ENCODE assay signal across 26 mouse cellular contexts in the genomic region with DNA sequence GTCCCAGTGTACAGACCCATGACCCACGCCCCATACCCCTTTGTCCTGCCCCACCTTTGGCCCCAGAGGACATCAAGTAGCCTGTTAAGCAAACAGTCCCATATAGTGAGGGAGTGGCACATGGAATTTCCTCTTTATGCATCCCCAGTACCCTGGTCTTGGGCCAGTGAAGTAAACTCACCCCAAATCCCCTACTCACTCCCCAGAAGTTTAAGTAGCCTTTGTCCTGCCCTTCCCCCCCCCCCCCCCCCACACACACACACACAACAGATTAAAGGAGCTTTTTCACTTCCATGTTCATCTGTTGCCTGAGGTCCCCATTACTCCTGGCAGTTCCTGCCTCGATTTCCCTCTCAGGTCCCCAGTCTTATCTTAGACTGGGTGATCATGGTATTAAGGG. TPM values are rescaled to one million over a fixed set of nuclear protein-coding genes. Genes with fewer than 3 reads are reported as not detected.
DNase-seq lines count a peak whose midpoint lies in the region; ATAC-seq and TF ChIP-seq lines count a peak whose summit lies in the region.
"Had no signal": no experiment of that assay in that cellular context is flagged by ENCODE, and none has a peak within 500 bp of the region (broad histone marks: within the 10 kb centered on the region; RNA-seq: fewer than 3 reads in every experiment).

No protein-coding gene starts in this region.

- H3K4me1 ChIP-seq in heart, embryonic 10.5 days: no peaks in the 10 kb centered on the region
- no peaks in the 10 kb centered on the region for H3K4me1 ChIP-seq in liver, postnatal 0 days (ENCODE audit: insufficient read depth)
- H3K4me1 ChIP-seq in liver, embryonic 11.5 days (replicated peaks; ENCODE audit: control insufficient read depth, insufficient read depth, low read length): no peaks in the 10 kb centered on the region
- H3K4me1 ChIP-seq in CH12.LX (ENCODE audit: control insufficient read depth in 1 of 2, insufficient read depth in 2 of 2): peaks cover 9 to 11% of the 10 kb centered on the region in 2 experiments

- H3K27me3 ChIP-seq in heart, embryonic 10.5 days (ENCODE audit: insufficient read depth, poor library complexity, severe bottlenecking): no peaks in the 10 kb centered on the region
- H3K27me3 ChIP-seq in liver, postnatal 0 days (ENCODE audit: insufficient read depth, low read length): no peaks in the 10 kb centered on the region
- H3K27me3 ChIP-seq in liver, embryonic 11.5 days (replicated peaks; ENCODE audit: control insufficient read depth, insufficient read depth, low read length): no peaks in the 10 kb centered on the region
- peaks cover 12% of the 10 kb centered on the region for H3K27me3 ChIP-seq in CH12.LX (replicated peaks)

- no peak for TF ChIP-seq POLR2A in CH12.LX (IDR thresholded peaks at IDR 0.05; ENCODE audit: low read depth, low read length)

- no peak overlapping the region for H3K4me3 ChIP-seq in heart, embryonic 10.5 days
- H3K4me3 ChIP-seq in liver, postnatal 0 days (ENCODE audit: low read depth, low read length): no peak overlapping the region
- no peak overlapping the region for H3K4me3 ChIP-seq in liver, embryonic 11.5 days (ENCODE audit: low read depth, low read length)
- H3K4me3 ChIP-seq in CH12.LX (replicated peaks in 1 of 3; ENCODE audit: low read depth in 2 of 3, low read length in 2 of 3, poor library complexity in 1 of 3): no peak overlapping the region

- no peak for TF ChIP-seq CTCF in liver, postnatal 0 days (IDR thresholded peaks at IDR 0.05; ENCODE audit: low read depth)
- no peak for TF ChIP-seq CTCF in CH12.LX (conservative IDR thresholded peaks at IDR 0.05 in 1 of 2, IDR thresholded peaks at IDR 0.05 in 1 of 2; ENCODE audit: low read depth in 2 of 2, low read length in 2 of 2)

- TF ChIP-seq EP300 in liver, postnatal 0 days (IDR thresholded peaks at IDR 0.05; ENCODE audit: low read depth): no peak
- no peak for TF ChIP-seq EP300 in CH12.LX (IDR thresholded peaks at IDR 0.05; ENCODE audit: low read length)

- H3K9me3 ChIP-seq in heart, embryonic 10.5 days: no peaks in the 10 kb centered on the region
- H3K9me3 ChIP-seq in liver, postnatal 0 days (ENCODE audit: low read length): no peaks in the 10 kb centered on the region
- no peaks in the 10 kb centered on the region for H3K9me3 ChIP-seq in liver, embryonic 11.5 days (ENCODE audit: control insufficient read depth, low read length)
- H3K9me3 ChIP-seq in CH12.LX (replicated peaks; ENCODE audit: low read length): peaks cover 6% of the 10 kb centered on the region

- in situ Hi-C loops in CH12.LX (cut with MboI; ENCODE audit: low pct_ligation_motif_present, low pct_unique_long_range_greater_than_20kb, low sequenced_read_pairs): loop anchor here (25.0 kb wide), 1 partner anchor 389 kb away; no protein-coding TSS in a partner anchor

- dilution Hi-C loops in CH12.LX (cut with MboI; ENCODE audit: extremely low pct_ligation_motif_present, extremely low pct_unique_long_range_greater_than_20kb, low sequenced_read_pairs): no loop called here

- ATAC-seq in liver, postnatal 0 days: no peak
- ATAC-seq in liver, embryonic 11.5 days (replicated peaks; ENCODE audit: low FRiP score): no peak
- ATAC-seq: activated CD4-positive, CD25-positive, alpha-beta regulatory T cell, adult 4 months; CD4-positive, CD25-positive, alpha-beta regulatory T cell, adult 4 months; Patski had no signal

- no peaks in the 10 kb centered on the region for H3K36me3 ChIP-seq in heart, embryonic 10.5 days
- H3K36me3 ChIP-seq in liver, postnatal 0 days (replicated peaks; ENCODE audit: insufficient read depth, low read length): no peaks in the 10 kb centered on the region
- no peaks in the 10 kb centered on the region for H3K36me3 ChIP-seq in liver, embryonic 11.5 days (ENCODE audit: control insufficient read depth, insufficient read depth, low read length)
- H3K36me3 ChIP-seq in CH12.LX (replicated peaks in 1 of 2; ENCODE audit: control insufficient read depth in 1 of 2, insufficient read depth in 1 of 2, low read length in 1 of 2): no peaks in the 10 kb centered on the region
- H3K36me3 ChIP-seq: G1E had no signal

- no peak overlapping the region for H3K27ac ChIP-seq in heart, embryonic 10.5 days
- no peak overlapping the region for H3K27ac ChIP-seq in liver, postnatal 0 days (ENCODE audit: low read depth)
- H3K27ac ChIP-seq in liver, embryonic 11.5 days (ENCODE audit: low read depth, low read length): no peak overlapping the region
- no peak overlapping the region for H3K27ac ChIP-seq in CH12.LX (ENCODE audit: insufficient read depth, low read depth)

- no peaks in the 10 kb centered on the region for H3K79me2 ChIP-seq in CH12.LX (replicated peaks; ENCODE audit: control insufficient read depth, extremely low read depth, insufficient read depth, poor library complexity, severe bottlenecking)

- WGBS in heart, embryonic 10.5 days: 61% methylated on average over 2 of the region's 2 CpGs
- 51% methylated on average over 2 of the region's 2 CpGs for WGBS in liver, postnatal 0 days (ENCODE audit: insufficient replicate concordance)
- WGBS in liver, embryonic 11.5 days: 67% methylated on average over 2 of the region's 2 CpGs

- DNase-seq in heart, adult 11 months: peak; percentile 61
- no peak for DNase-seq in heart, postnatal 25 days (ENCODE audit: low spot score)
- DNase-seq in heart, embryonic 10.5 days (ENCODE audit: low spot score): peak; percentile 56
- no peak for DNase-seq in heart, postnatal 4 days
- DNase-seq in liver, postnatal 0 days: peak; percentile 10
- DNase-seq in liver, embryonic 11.5 days (ENCODE audit: low spot score): no peak
- no peak for DNase-seq in CH12.LX (ENCODE audit: extremely low read depth)
- no peak for DNase-seq in cerebellum, postnatal 25 days
- DNase-seq: adrenal gland, adult 2 months; adrenal gland, adult 8-10 months; adrenal gland, postnatal 10 days; adrenal gland, postnatal 14 days; adrenal gland, postnatal 25 days; adrenal gland, postnatal 36 days; B cell, adult 2 months; cerebellum, adult 11 months; cerebellum, adult 11-12 months; cerebellum, adult 18-20 months had no signal

- no peak overlapping the region for H3K9ac ChIP-seq in liver, postnatal 0 days (replicated peaks)
- H3K9ac ChIP-seq in liver, embryonic 11.5 days (ENCODE audit: low read depth, low read length): no peak overlapping the region
- H3K9ac ChIP-seq in CH12.LX (ENCODE audit: insufficient read depth, low read depth): no peak overlapping the region

- intact Hi-C loops in heart, postnatal 25 days (cut with DNase I): no loop called here

- TF ChIP-seq RAD21 in CH12.LX (IDR thresholded peaks at IDR 0.05; ENCODE audit: low read depth, low read length): no peak

- H3K4me2 ChIP-seq in liver, postnatal 0 days (ENCODE audit: low read depth, low read length): no peak overlapping the region
- no peak overlapping the region for H3K4me2 ChIP-seq in liver, embryonic 11.5 days
- peak overlapping the region; percentile 4; the same call in 1 of the 2 replicates for H3K4me2 ChIP-seq in CH12.LX (ENCODE audit: insufficient read depth, low read depth, poor library complexity, severe bottlenecking)

RNA-seq across cellular contexts. Expression of gene Sec14l4, which starts 7.9 kb away (rescaled TPM):
- total RNA-seq in heart, postnatal 25 days (2021): under 1 TPM; 0.17 to 0.34 TPM
- polyA plus RNA-seq in heart, embryonic 10.5 days (2016; fragmentation: Nextera tagmentation; extraction: Ambion mirVana): 0.07 and 0.50 TPM in 2 replicates
- total RNA-seq in heart, postnatal 4 days (2021): not detected
- polyA plus RNA-seq in liver, postnatal 0 days (2015; fragmentation: Nextera tagmentation; extraction: Ambion mirVana): 10.9 and 12.1 TPM in 2 replicates
- 0.88 and 1.1 TPM in 2 replicates for polyA plus RNA-seq in liver, embryonic 11.5 days (2014; fragmentation: Nextera tagmentation; extraction: Ambion mirVana)
- total RNA-seq in CH12.LX (2012; rRNA removed) (0.47 and 0.55 TPM in 2 replicates), CH12.LX (2014; rRNA removed) (0.42 and 0.46 TPM in 2 replicates)
- 2.2 and 3.5 TPM in 2 replicates for polyA plus RNA-seq in CH12.LX (2012; ENCODE audit: insufficient read length, low read depth)
- total RNA-seq: MEL had no signal
- polyA plus RNA-seq: activated CD4-positive, CD25-positive, alpha-beta regulatory T cell, adult 4 months; brain, embryonic 14.5 days; C2C12; CD4-positive, CD25-positive, alpha-beta regulatory T cell, adult 4 months; G1E; Patski had no signal

RNA-seq across cellular contexts. Expression of gene Gal3st1, which starts 39.9 kb away (rescaled TPM):
- under 1 TPM; 0.17 to 0.31 TPM for total RNA-seq in heart, postnatal 25 days (2021)
- polyA plus RNA-seq in heart, embryonic 10.5 days (2016; fragmentation: Nextera tagmentation; extraction: Ambion mirVana): 0.32 and 0.73 TPM in 2 replicates
- total RNA-seq in heart, postnatal 4 days (2021): under 1 TPM; 0.14 to 0.23 TPM
- 7.5 and 8.5 TPM in 2 replicates for polyA plus RNA-seq in liver, postnatal 0 days (2015; fragmentation: Nextera tagmentation; extraction: Ambion mirVana)
- 0.87 and 1.5 TPM in 2 replicates for polyA plus RNA-seq in liver, embryonic 11.5 days (2014; fragmentation: Nextera tagmentation; extraction: Ambion mirVana)
- 0.08 TPM in 1 of 2 replicates, not detected in the other for total RNA-seq in CH12.LX (2012; rRNA removed)
- not detected in 2 replicates for total RNA-seq in CH12.LX (2014; rRNA removed)
- polyA plus RNA-seq in CH12.LX (2012; ENCODE audit: insufficient read length, low read depth): 0.14 TPM in 1 of 2 replicates, not detected in the other
- total RNA-seq: adrenal gland, adult 18-20 months; G1E had no signal
- polyA plus RNA-seq: activated CD4-positive, CD25-positive, alpha-beta regulatory T cell, adult 4 months; CD4-positive, CD25-positive, alpha-beta regulatory T cell, adult 4 months; G1E had no signal

RNA-seq across cellular contexts. Expression of gene Sec14l3, which starts 41.3 kb away (rescaled TPM):
- total RNA-seq in heart, postnatal 25 days (2021): not detected
- polyA plus RNA-seq in heart, embryonic 10.5 days (2016; fragmentation: Nextera tagmentation; extraction: Ambion mirVana): not detected in 2 replicates
- total RNA-seq in heart, postnatal 4 days (2021): not detected
- 0.11 TPM in 1 of 2 replicates, not detected in the other for polyA plus RNA-seq in liver, postnatal 0 days (2015; fragmentation: Nextera tagmentation; extraction: Ambion mirVana)
- not detected in 2 replicates for polyA plus RNA-seq in liver, embryonic 11.5 days (2014; fragmentation: Nextera tagmentation; extraction: Ambion mirVana)
- 0.21 TPM in 1 of 2 replicates, not detected in the other for total RNA-seq in CH12.LX (2012; rRNA removed)
- total RNA-seq in CH12.LX (2014; rRNA removed): not detected in 2 replicates
- not detected in 2 replicates for polyA plus RNA-seq in CH12.LX (2012; ENCODE audit: insufficient read length, low read depth)
- total RNA-seq: adrenal gland, adult 18-20 months; adrenal gland, adult 2 months; adrenal gland, postnatal 25 days; adrenal gland, postnatal 36 days; MEL had no signal
- polyA plus RNA-seq: activated CD4-positive, CD25-positive, alpha-beta regulatory T cell, adult 4 months; adrenal gland, adult 2 months; C2C12; CD4-positive, CD25-positive, alpha-beta regulatory T cell, adult 4 months; G1E; Patski had no signal

RNA-seq across cellular contexts. Expression of gene 4930556J24Rik, which starts 46.7 kb away (rescaled TPM):
- total RNA-seq in heart, postnatal 25 days (2021): not detected
- 0.15 TPM in 1 of 2 replicates, not detected in the other for polyA plus RNA-seq in heart, embryonic 10.5 days (2016; fragmentation: Nextera tagmentation; extraction: Ambion mirVana)
- total RNA-seq in heart, postnatal 4 days (2021): not detected
- polyA plus RNA-seq in liver, postnatal 0 days (2015; fragmentation: Nextera tagmentation; extraction: Ambion mirVana): not detected in 2 replicates
- 0.16 and 0.29 TPM in 2 replicates for polyA plus RNA-seq in liver, embryonic 11.5 days (2014; fragmentation: Nextera tagmentation; extraction: Ambion mirVana)
- total RNA-seq in CH12.LX (2012; rRNA removed) (0.21 and 0.50 TPM in 2 replicates), CH12.LX (2014; rRNA removed) (not detected in 2 replicates)
- polyA plus RNA-seq in CH12.LX (2012; ENCODE audit: insufficient read length, low read depth): 0.70 and 0.78 TPM in 2 replicates
- total RNA-seq: adrenal gland, adult 18-20 months; adrenal gland, adult 2 months; adrenal gland, adult 8-10 months; adrenal gland, postnatal 10 days; adrenal gland, postnatal 14 days; adrenal gland, postnatal 25 days; adrenal gland, postnatal 36 days had no signal
- polyA plus RNA-seq: activated CD4-positive, CD25-positive, alpha-beta regulatory T cell, adult 4 months; adrenal gland, adult 2 months; brain, embryonic 14.5 days; CD4-positive, CD25-positive, alpha-beta regulatory T cell, adult 4 months; G1E had no signal

RNA-seq across cellular contexts. Expression of gene Pes1, which starts 59.5 kb away (rescaled TPM):
- total RNA-seq in heart, postnatal 25 days (2021): 10 to 100 TPM; 28.1 to 29.8 TPM
- 65.9 and 80.1 TPM in 2 replicates for polyA plus RNA-seq in heart, embryonic 10.5 days (2016; fragmentation: Nextera tagmentation; extraction: Ambion mirVana)
- total RNA-seq in heart, postnatal 4 days (2021): 10 to 100 TPM; 41.0 to 42.0 TPM
- 24.3 and 26.5 TPM in 2 replicates for polyA plus RNA-seq in liver, postnatal 0 days (2015; fragmentation: Nextera tagmentation; extraction: Ambion mirVana)
- polyA plus RNA-seq in liver, embryonic 11.5 days (2014; fragmentation: Nextera tagmentation; extraction: Ambion mirVana): 105 and 112 TPM in 2 replicates
- total RNA-seq in CH12.LX (2012; rRNA removed) (120 and 149 TPM in 2 replicates), CH12.LX (2014; rRNA removed) (226 and 251 TPM in 2 replicates)
- polyA plus RNA-seq in CH12.LX (2012; ENCODE audit: insufficient read length, low read depth): 304 and 311 TPM in 2 replicates

Comparison
In these comparisons a context has a peak if more than half of its experiments do, and no peak if none do; other contexts are left out.
1. DNase-seq: peak in heart, adult 11 months (single experiment), heart, embryonic 10.5 days (single experiment) and liver, postnatal 0 days (single experiment); none in heart, postnatal 25 days (single experiment), heart, postnatal 4 days (single experiment), liver, embryonic 11.5 days (single experiment), CH12.LX (single experiment) and cerebellum, postnatal 25 days (0 of 2).